ENCODE assay signal across 7 mouse cellular contexts in the genomic region with DNA sequence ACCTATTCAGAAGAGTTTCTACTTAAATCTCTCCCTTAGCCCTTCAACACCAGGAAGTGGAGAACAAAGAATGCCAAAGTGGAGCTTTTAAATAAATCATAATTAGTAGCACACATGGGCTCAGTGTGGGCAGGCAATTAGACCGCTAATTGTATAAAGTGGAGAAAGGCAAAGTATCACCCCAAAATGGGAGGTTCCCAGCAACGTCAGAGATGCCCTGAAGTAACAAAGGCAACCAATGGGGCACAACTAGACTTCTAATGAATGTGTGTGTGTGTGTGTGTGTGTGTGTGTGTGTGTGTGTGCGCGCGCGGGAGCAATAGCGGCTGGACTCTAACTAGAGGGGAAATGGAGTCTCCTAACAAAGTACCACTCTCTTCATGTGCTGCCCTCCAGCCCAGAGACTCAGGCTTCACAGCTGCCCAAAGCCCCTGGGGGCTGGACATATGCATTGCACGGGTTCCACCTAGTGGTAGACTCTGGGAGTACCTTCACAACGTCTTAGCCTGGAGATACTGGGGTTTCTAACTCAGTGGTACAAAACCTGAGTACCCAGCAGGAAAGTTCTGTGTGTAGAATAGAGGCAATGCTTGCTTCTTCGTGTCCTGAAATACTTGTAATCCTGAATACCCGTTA.
A peak's percentile ranks its signal among the peaks of the same experiment; 100 is the strongest.
DNase-seq lines count a peak whose midpoint lies in the region; ATAC-seq lines count a peak whose summit lies in the region.

No protein-coding gene starts in this region.

- 0 out of 2 replicates have a peak, but pooled peaks cover 3% of the 10 kb centered on the region for H3K4me1 ChIP-seq in forebrain, embryonic 15.5 days
- peaks cover 4% of the 10 kb centered on the region; the same call in 1 of the 2 replicates for H3K4me1 ChIP-seq in hindbrain, embryonic 15.5 days (replicated peaks)

- H3K4me2 ChIP-seq in forebrain, embryonic 15.5 days (replicated peaks) = no peak overlapping the region
- H3K4me2 ChIP-seq in hindbrain, embryonic 15.5 days = no peak overlapping the region

- H3K9me3 ChIP-seq in forebrain, embryonic 15.5 days = no peaks in the 10 kb centered on the region
- no peaks in the 10 kb centered on the region for H3K9me3 ChIP-seq in hindbrain, embryonic 15.5 days

- peaks cover 2% of the 10 kb centered on the region; the same call in 1 of the 2 replicates for H3K27me3 ChIP-seq in forebrain, embryonic 15.5 days
- no peaks in the 10 kb centered on the region for H3K27me3 ChIP-seq in hindbrain, embryonic 15.5 days

- DNase-seq in adipocyte (ENCODE audit: low spot score) = peak; percentile 4
- DNase-seq in cerebellum, adult 18-20 months = peak; percentile 70 to 76
- DNase-seq in layer of hippocampus, postnatal 25 days (ENCODE audit: extremely low spot score in 1 of 2, low spot score in 1 of 2) = peak; percentile 46 to 85
- DNase-seq in skeletal muscle tissue, adult 2 months (ENCODE audit: low read depth, low spot score) = peak; percentile 3

- H3K4me3 ChIP-seq in forebrain, embryonic 15.5 days = no peak overlapping the region
- no peak overlapping the region for H3K4me3 ChIP-seq in hindbrain, embryonic 15.5 days

- ATAC-seq in forebrain, embryonic 15.5 days (replicated peaks) = peak; percentile 92
- ATAC-seq in hindbrain, embryonic 15.5 days (ENCODE audit: low FRiP score, low read depth) = peak; percentile 88
- peak; percentile 77 for ATAC-seq in megakaryocyte progenitor cell, adult 5-6 weeks (replicated peaks; ENCODE audit: poor library complexity)

- 9% methylated on average over 11 of the region's 11 CpGs for WGBS in forebrain, embryonic 15.5 days
- WGBS in hindbrain, embryonic 15.5 days = 15% methylated on average over 11 of the region's 11 CpGs

- H3K27ac ChIP-seq in forebrain, embryonic 15.5 days (replicated peaks) = no peak overlapping the region
- H3K27ac ChIP-seq in hindbrain, embryonic 15.5 days (replicated peaks) = no peak overlapping the region

- H3K36me3 ChIP-seq in forebrain, embryonic 15.5 days = no peaks in the 10 kb centered on the region
- H3K36me3 ChIP-seq in hindbrain, embryonic 15.5 days = no peaks in the 10 kb centered on the region

- no peak overlapping the region for H3K9ac ChIP-seq in forebrain, embryonic 15.5 days (replicated peaks)
- no peak overlapping the region for H3K9ac ChIP-seq in hindbrain, embryonic 15.5 days

Comparison
In these comparisons a context has a peak if more than half of its experiments do, and no peak if none do; other contexts are left out.
1. DNase-seq: peak in every context shown above with its lines; median percentile 73 in cerebellum, adult 18-20 months; 66 in layer of hippocampus, postnatal 25 days; 4 in adipocyte; 3 in skeletal muscle tissue, adult 2 months.